11 mouse cellular contexts compared by ENCODE assay signal in genomic region chr19:41901696-41902095, GRCm38 (mm10). TPM values are rescaled to one million over a fixed set of nuclear protein-coding genes. Genes with fewer than 3 reads are reported as not detected.
DNase-seq lines count a peak whose midpoint lies in the region; ATAC-seq and TF ChIP-seq lines count a peak whose summit lies in the region.
"Had no signal": no experiment of that assay in that cellular context is flagged by ENCODE, and none has a peak within 500 bp of the region (broad histone marks: within the 10 kb centered on the region; RNA-seq: fewer than 3 reads in every experiment).

No protein-coding gene starts in this region.

- no peaks in the 10 kb centered on the region for H3K79me2 ChIP-seq in heart, adult 2 months (replicated peaks; ENCODE audit: control insufficient read depth, insufficient read depth, low read length)

- no peak for ATAC-seq in liver, postnatal 0 days
- ATAC-seq in hindbrain, embryonic 14.5 days (ENCODE audit: low FRiP score) = no peak
- ATAC-seq: Patski had no signal

- TF ChIP-seq POLR2A in heart, adult 2 months (IDR thresholded peaks at IDR 0.05; ENCODE audit: insufficient read depth, low read depth, low read length) = no peak

- TF ChIP-seq EP300 in heart, adult 2 months (IDR thresholded peaks at IDR 0.05; ENCODE audit: insufficient read depth, low read depth, low read length) = no peak
- no peak for TF ChIP-seq EP300 in liver, postnatal 0 days (IDR thresholded peaks at IDR 0.05; ENCODE audit: low read depth)

- no peaks in the 10 kb centered on the region for H3K36me3 ChIP-seq in heart, adult 2 months (ENCODE audit: control insufficient read depth, insufficient read depth, low read length)
- no peaks in the 10 kb centered on the region for H3K36me3 ChIP-seq in liver, postnatal 0 days (replicated peaks; ENCODE audit: insufficient read depth, low read length)
- no peaks in the 10 kb centered on the region for H3K36me3 ChIP-seq in hindbrain, embryonic 14.5 days (replicated peaks; ENCODE audit: control insufficient read depth, insufficient read depth)
- H3K36me3 ChIP-seq: neural tube, embryonic 12.5 days had no signal

- DNase-seq in adrenal gland, adult 2 months = peak; percentile 20
- DNase-seq in adrenal gland, postnatal 4 days (ENCODE audit: low spot score in 2 of 2) = no peak
- peak; percentile 26 for DNase-seq in heart, postnatal 4 days
- no peak for DNase-seq in heart, adult 2 months
- peak; percentile 37 for DNase-seq in CD4-positive helper T cell, adult 2 months (ENCODE audit: low read depth, low spot score)
- no peak for DNase-seq in liver, postnatal 0 days
- no peak for DNase-seq in natural killer cell, adult 2 months (ENCODE audit: low spot score in 2 of 2)
- no peak for DNase-seq in hindbrain, embryonic 14.5 days (ENCODE audit: low spot score)
- DNase-seq: kidney, adult 2 months had no signal

- H3K4me1 ChIP-seq in heart, adult 2 months (ENCODE audit: control insufficient read depth, insufficient read depth, low read length) = no peaks in the 10 kb centered on the region
- peaks cover 20% of the 10 kb centered on the region for H3K4me1 ChIP-seq in liver, postnatal 0 days (ENCODE audit: insufficient read depth)
- H3K4me1 ChIP-seq in hindbrain, embryonic 14.5 days (replicated peaks; ENCODE audit: control insufficient read depth, insufficient read depth, low read length) = peaks cover 3% of the 10 kb centered on the region; the same call in 1 of the 2 replicates
- H3K4me1 ChIP-seq: neural tube, embryonic 12.5 days had no signal

- intact Hi-C loops in heart, adult 2 months (cut with DNase I) = no loop called here

- no peak for TF ChIP-seq CTCF in heart, adult 2 months (IDR thresholded peaks at IDR 0.05)
- TF ChIP-seq CTCF in liver, postnatal 0 days (IDR thresholded peaks at IDR 0.05; ENCODE audit: low read depth) = no peak

- no peak overlapping the region for H3K4me2 ChIP-seq in liver, postnatal 0 days (ENCODE audit: low read depth, low read length)
- no peak overlapping the region for H3K4me2 ChIP-seq in hindbrain, embryonic 14.5 days (replicated peaks)
- H3K4me2 ChIP-seq: neural tube, embryonic 12.5 days had no signal

- no peak overlapping the region for H3K4me3 ChIP-seq in heart, adult 2 months
- H3K4me3 ChIP-seq in liver, postnatal 0 days (ENCODE audit: low read depth, low read length) = no peak overlapping the region
- H3K4me3 ChIP-seq in hindbrain, embryonic 14.5 days (replicated peaks; ENCODE audit: low read length) = no peak overlapping the region
- H3K4me3 ChIP-seq: neural tube, embryonic 12.5 days had no signal

- no peak overlapping the region for H3K9ac ChIP-seq in heart, adult 2 months (ENCODE audit: low read depth, low read length)
- no peak overlapping the region for H3K9ac ChIP-seq in liver, postnatal 0 days (replicated peaks)
- no peak overlapping the region for H3K9ac ChIP-seq in hindbrain, embryonic 14.5 days
- H3K9ac ChIP-seq: neural tube, embryonic 12.5 days had no signal

- 47% methylated on average over 2 of the region's 2 CpGs for WGBS in heart, adult 2 months
- 51% methylated on average over 2 of the region's 2 CpGs for WGBS in liver, postnatal 0 days (ENCODE audit: insufficient replicate concordance)
- 51% methylated on average over 2 of the region's 2 CpGs for WGBS in hindbrain, embryonic 14.5 days

- no peaks in the 10 kb centered on the region for H3K27me3 ChIP-seq in heart, adult 2 months (ENCODE audit: control insufficient read depth, insufficient read depth, low read length)
- no peaks in the 10 kb centered on the region for H3K27me3 ChIP-seq in liver, postnatal 0 days (ENCODE audit: insufficient read depth, low read length)
- H3K27me3 ChIP-seq in hindbrain, embryonic 14.5 days (ENCODE audit: control insufficient read depth, insufficient read depth, low read length) = no peaks in the 10 kb centered on the region
- H3K27me3 ChIP-seq: neural tube, embryonic 12.5 days; Patski had no signal

- H3K9me3 ChIP-seq in liver, postnatal 0 days (ENCODE audit: low read length) = no peaks in the 10 kb centered on the region
- no peaks in the 10 kb centered on the region for H3K9me3 ChIP-seq in hindbrain, embryonic 14.5 days (ENCODE audit: control insufficient read depth, low read length)
- H3K9me3 ChIP-seq: neural tube, embryonic 12.5 days had no signal

- no peak overlapping the region for H3K27ac ChIP-seq in heart, adult 2 months
- H3K27ac ChIP-seq in liver, postnatal 0 days (ENCODE audit: low read depth) = peak overlapping the region; percentile 72
- no peak overlapping the region for H3K27ac ChIP-seq in hindbrain, embryonic 14.5 days
- H3K27ac ChIP-seq: neural tube, embryonic 12.5 days had no signal

RNA-seq across cellular contexts. Expression of gene Rrp12, which starts 5.7 kb away (rescaled TPM):
- total RNA-seq in adrenal gland, adult 2 months (2021) = 10 to 100 TPM; 13.9 to 15.2 TPM
- 4.3 and 6.6 TPM in 2 replicates for polyA plus RNA-seq in adrenal gland, adult 2 months (2012; rRNA removed)
- total RNA-seq in adrenal gland, postnatal 4 days (2021) = 10 to 100 TPM; 13.2 to 13.4 TPM
- 10 to 100 TPM; 19.9 to 23.4 TPM for total RNA-seq in heart, postnatal 4 days (2021)
- total RNA-seq in heart, adult 2 months (2021) = 10 to 100 TPM; 13.7 to 17.4 TPM
- polyA plus RNA-seq in heart, adult 2 months (2012; rRNA removed) = 6.6 and 6.9 TPM in 2 replicates
- 4.1 and 4.3 TPM in 2 replicates for polyA plus RNA-seq in liver, postnatal 0 days (2015; fragmentation: Nextera tagmentation; extraction: Ambion mirVana)
- 13.2 and 16.2 TPM in 2 replicates for polyA plus RNA-seq in hindbrain, embryonic 14.5 days (2014; fragmentation: Nextera tagmentation; extraction: Ambion mirVana)

RNA-seq across cellular contexts. Expression of gene Pgam1, which starts 10.0 kb away (rescaled TPM):
- total RNA-seq in adrenal gland, adult 2 months (2021) = 100 to 1,000 TPM; 804 to 889 TPM
- polyA plus RNA-seq in adrenal gland, adult 2 months (2012; rRNA removed) = 521 and 639 TPM in 2 replicates
- total RNA-seq in adrenal gland, postnatal 4 days (2021) = 100 to 1,000 TPM; 411 to 420 TPM
- 100 to 1,000 TPM; 150 to 162 TPM for total RNA-seq in heart, postnatal 4 days (2021)
- 100 to 1,000 TPM; 122 to 135 TPM for total RNA-seq in heart, adult 2 months (2021)
- polyA plus RNA-seq in heart, adult 2 months (2012; rRNA removed) = 111 and 162 TPM in 2 replicates
- 153 and 183 TPM in 2 replicates for polyA plus RNA-seq in liver, postnatal 0 days (2015; fragmentation: Nextera tagmentation; extraction: Ambion mirVana)
- 498 and 547 TPM in 2 replicates for polyA plus RNA-seq in hindbrain, embryonic 14.5 days (2014; fragmentation: Nextera tagmentation; extraction: Ambion mirVana)

RNA-seq across cellular contexts. Expression of gene Exosc1, which starts 31.5 kb away (rescaled TPM):
- 10 to 100 TPM; 28.2 to 31.9 TPM for total RNA-seq in adrenal gland, adult 2 months (2021)
- 6.9 and 9.4 TPM in 2 replicates for polyA plus RNA-seq in adrenal gland, adult 2 months (2012; rRNA removed)
- 10 to 100 TPM; 30.1 to 33.8 TPM for total RNA-seq in adrenal gland, postnatal 4 days (2021)
- 10 to 100 TPM; 18.0 to 18.2 TPM for total RNA-seq in heart, postnatal 4 days (2021)
- total RNA-seq in heart, adult 2 months (2021) = 10 to 100 TPM; 13.2 to 13.9 TPM
- 9.8 and 9.9 TPM in 2 replicates for polyA plus RNA-seq in heart, adult 2 months (2012; rRNA removed)
- polyA plus RNA-seq in liver, postnatal 0 days (2015; fragmentation: Nextera tagmentation; extraction: Ambion mirVana) = 31.3 and 34.5 TPM in 2 replicates
- polyA plus RNA-seq in hindbrain, embryonic 14.5 days (2014; fragmentation: Nextera tagmentation; extraction: Ambion mirVana) = 51.9 and 64.0 TPM in 2 replicates

RNA-seq across cellular contexts. Expression of gene Zdhhc16, which starts 31.6 kb away (rescaled TPM):
- 10 to 100 TPM; 26.0 to 26.2 TPM for total RNA-seq in adrenal gland, adult 2 months (2021)
- polyA plus RNA-seq in adrenal gland, adult 2 months (2012; rRNA removed) = 56.9 and 73.6 TPM in 2 replicates
- total RNA-seq in adrenal gland, postnatal 4 days (2021) = 10 to 100 TPM; 43.4 to 48.4 TPM
- 10 to 100 TPM; 30.7 to 31.7 TPM for total RNA-seq in heart, postnatal 4 days (2021)
- total RNA-seq in heart, adult 2 months (2021) = 10 to 100 TPM; 12.3 to 14.6 TPM
- polyA plus RNA-seq in heart, adult 2 months (2012; rRNA removed) = 40.3 and 53.3 TPM in 2 replicates
- polyA plus RNA-seq in liver, postnatal 0 days (2015; fragmentation: Nextera tagmentation; extraction: Ambion mirVana) = 22.6 and 24.9 TPM in 2 replicates
- 70.6 and 70.8 TPM in 2 replicates for polyA plus RNA-seq in hindbrain, embryonic 14.5 days (2014; fragmentation: Nextera tagmentation; extraction: Ambion mirVana)

RNA-seq across cellular contexts. Expression of gene Frat2, which starts 53.8 kb away (rescaled TPM):
- 1 to 10 TPM; 1.2 to 2.6 TPM for total RNA-seq in adrenal gland, adult 2 months (2021)
- 5.5 and 6.7 TPM in 2 replicates for polyA plus RNA-seq in adrenal gland, adult 2 months (2012; rRNA removed)
- 1 to 10 TPM; 7.5 to 9.3 TPM for total RNA-seq in adrenal gland, postnatal 4 days (2021)
- total RNA-seq in heart, postnatal 4 days (2021) = 1 to 10 TPM; 3.6 to 3.9 TPM
- 1 to 10 TPM; 2.7 to 4.9 TPM for total RNA-seq in heart, adult 2 months (2021)
- 1.4 and 1.7 TPM in 2 replicates for polyA plus RNA-seq in heart, adult 2 months (2012; rRNA removed)
- polyA plus RNA-seq in liver, postnatal 0 days (2015; fragmentation: Nextera tagmentation; extraction: Ambion mirVana) = 3.3 and 3.7 TPM in 2 replicates
- polyA plus RNA-seq in hindbrain, embryonic 14.5 days (2014; fragmentation: Nextera tagmentation; extraction: Ambion mirVana) = 5.4 and 5.5 TPM in 2 replicates

Comparison
In these comparisons a context has a peak if more than half of its experiments do, and no peak if none do; other contexts are left out.
1. DNase-seq: peak in adrenal gland, adult 2 months (single experiment), heart, postnatal 4 days (single experiment) and CD4-positive helper T cell, adult 2 months (single experiment); none in adrenal gland, postnatal 4 days (0 of 2), heart, adult 2 months (0 of 2), liver, postnatal 0 days (single experiment), natural killer cell, adult 2 months (0 of 2) and hindbrain, embryonic 14.5 days (single experiment).